7 mouse cellular contexts compared by ENCODE assay signal in genomic region chr17:5770265-5771249, GRCm38 (mm10).
DNase-seq lines count a peak whose midpoint lies in the region; ATAC-seq and TF ChIP-seq lines count a peak whose summit lies in the region.

No protein-coding gene starts in this region.

- no peak for TF ChIP-seq CTCF in liver, postnatal 0 days (IDR thresholded peaks at IDR 0.05; ENCODE audit: low read depth)

- H3K4me2 ChIP-seq in liver, postnatal 0 days (ENCODE audit: low read depth, low read length), result peak overlapping the region; percentile 59
- peak overlapping the region; percentile 62 for H3K4me2 ChIP-seq in neural tube, embryonic 15.5 days

- TF ChIP-seq EP300 in liver, postnatal 0 days (IDR thresholded peaks at IDR 0.05; ENCODE audit: low read depth), result no peak

- H3K27ac ChIP-seq in heart, embryonic 10.5 days, result peak overlapping the region; percentile 89
- H3K27ac ChIP-seq in liver, postnatal 0 days (ENCODE audit: low read depth), result no peak overlapping the region; the same call in 1 of the 2 replicates
- H3K27ac ChIP-seq in neural tube, embryonic 15.5 days (replicated peaks), result peak overlapping the region; percentile 64

- H3K4me3 ChIP-seq in heart, embryonic 10.5 days, result peak overlapping the region; percentile 57
- H3K4me3 ChIP-seq in liver, postnatal 0 days (ENCODE audit: low read depth, low read length), result peak overlapping the region; percentile 23
- peak overlapping the region; percentile 34 for H3K4me3 ChIP-seq in neural tube, embryonic 15.5 days (replicated peaks)

- 10% methylated on average over 22 of the region's 22 CpGs for WGBS in heart, embryonic 10.5 days
- 13% methylated on average over 22 of the region's 22 CpGs for WGBS in liver, postnatal 0 days (ENCODE audit: insufficient replicate concordance)
- WGBS in neural tube, embryonic 15.5 days, result 11% methylated on average over 22 of the region's 22 CpGs

- H3K36me3 ChIP-seq in heart, embryonic 10.5 days, result no peaks in the 10 kb centered on the region
- no peaks in the 10 kb centered on the region for H3K36me3 ChIP-seq in liver, postnatal 0 days (replicated peaks; ENCODE audit: insufficient read depth, low read length)
- H3K36me3 ChIP-seq in neural tube, embryonic 15.5 days, result no peaks in the 10 kb centered on the region

- ATAC-seq in liver, postnatal 0 days, result peak; percentile 62
- ATAC-seq in neural tube, embryonic 15.5 days (ENCODE audit: low FRiP score), result peak; percentile 57

- H3K9me3 ChIP-seq in heart, embryonic 10.5 days, result peaks cover 3% of the 10 kb centered on the region; the same call in 1 of the 2 replicates
- H3K9me3 ChIP-seq in liver, postnatal 0 days (ENCODE audit: low read length), result 0 out of 2 replicates have a peak, but pooled peaks cover 2% of the 10 kb centered on the region
- no peaks in the 10 kb centered on the region for H3K9me3 ChIP-seq in neural tube, embryonic 15.5 days (replicated peaks)

- peak; percentile 13 for DNase-seq in WW6 (ENCODE audit: low read depth, low spot score)
- DNase-seq in embryo, embryonic 9.5 days (ENCODE audit: extremely low spot score), result peak; percentile 64
- peak; percentile 90 for DNase-seq in heart, embryonic 10.5 days (ENCODE audit: low spot score)
- peak; percentile 39 to 42 for DNase-seq in kidney, adult 8-10 months
- peak; percentile 42 for DNase-seq in liver, postnatal 0 days
- DNase-seq in urinary bladder, postnatal 25 days (ENCODE audit: low spot score), result peak; percentile 57

- peaks cover 24% of the 10 kb centered on the region for H3K4me1 ChIP-seq in heart, embryonic 10.5 days
- H3K4me1 ChIP-seq in liver, postnatal 0 days (ENCODE audit: insufficient read depth), result no peaks in the 10 kb centered on the region
- H3K4me1 ChIP-seq in neural tube, embryonic 15.5 days, result peaks cover 19% of the 10 kb centered on the region

- 0 out of 2 replicates have a peak overlapping the region, but pooled peaks have one; percentile 2 for H3K9ac ChIP-seq in liver, postnatal 0 days (replicated peaks)
- peak overlapping the region; percentile 31; the same call in 1 of the 2 replicates for H3K9ac ChIP-seq in neural tube, embryonic 15.5 days (replicated peaks)

- H3K27me3 ChIP-seq in heart, embryonic 10.5 days (ENCODE audit: insufficient read depth, poor library complexity, severe bottlenecking), result no peaks in the 10 kb centered on the region
- H3K27me3 ChIP-seq in liver, postnatal 0 days (ENCODE audit: insufficient read depth, low read length), result no peaks in the 10 kb centered on the region
- H3K27me3 ChIP-seq in neural tube, embryonic 15.5 days (replicated peaks), result no peaks in the 10 kb centered on the region

Comparison
In these comparisons a context has a peak if more than half of its experiments do, and no peak if none do; other contexts are left out.
1. DNase-seq: peak in every context shown above with its lines; median percentile 90 in heart, embryonic 10.5 days; 64 in embryo, embryonic 9.5 days; 57 in urinary bladder, postnatal 25 days; 42 in liver, postnatal 0 days; 40 in kidney, adult 8-10 months; 13 in WW6.